Mouse (Mus musculus) spleen, postnatal 14 days (tissue): ENCODE measurements around the gene Suclg1.

Source experiments
- DNase-seq, 2 experiments: peaks; one replicate each; pipeline ENCODE4 v3.0.0; 2021 to 2022; ENCODE audit warnings: low spot score in 2 of 2

Suclg1 gene

GRCm38 (mm10) chr6:73248237-73249048 lies at the start of gene Suclg1:
Suclg1 (plus strand) TSS chr6:73248382.
- DNase-seq, result peak; percentile 58 to 69

GRCm38 (mm10) chr6:73203724-73204123 lies 44.5 kb upstream of the Suclg1 start:
- DNase-seq, result no peak

- DNase-seq, result no peak
These were observed 43.2 kb upstream of the Suclg1 start for GRCm38 (mm10) chr6:73204937-73205336.

- DNase-seq, result no peak
These were observed 38.6 kb upstream of the Suclg1 start for GRCm38 (mm10) chr6:73209598-73209997.

GRCm38 (mm10) chr6:73210445-73210972 lies 37.7 kb upstream of the Suclg1 start:
- no peak for DNase-seq

- DNase-seq, result no peak
These were observed 37.1 kb upstream of the Suclg1 start for GRCm38 (mm10) chr6:73211036-73211435.

- no peak for DNase-seq
These were observed 36.6 kb upstream of the Suclg1 start for GRCm38 (mm10) chr6:73211602-73212001.

- DNase-seq, result peak; percentile 27 to 47
These were observed 26.8 kb upstream of the Suclg1 start, which contains the start of gene Dnah6 for GRCm38 (mm10) chr6:73221189-73221957. Dnah6 (minus strand) TSS chr6:73221651.

GRCm38 (mm10) chr6:73221958-73222735 lies 26.0 kb upstream of the Suclg1 start:
- DNase-seq, result no peak

GRCm38 (mm10) chr6:73222841-73223526 lies 25.2 kb upstream of the Suclg1 start:
- DNase-seq, result no peak

- DNase-seq, result no peak
These were observed 20.6 kb upstream of the Suclg1 start for GRCm38 (mm10) chr6:73227376-73228158.

- DNase-seq, result no peak
These were observed 19.8 kb upstream of the Suclg1 start for GRCm38 (mm10) chr6:73228408-73228807.

GRCm38 (mm10) chr6:73228881-73229280 lies 19.3 kb upstream of the Suclg1 start:
- DNase-seq, result no peak

GRCm38 (mm10) chr6:73232152-73232584 lies 16.0 kb upstream of the Suclg1 start:
- no peak for DNase-seq

- no peak for DNase-seq
These were observed 14.9 kb upstream of the Suclg1 start for GRCm38 (mm10) chr6:73233202-73233726.

- no peak for DNase-seq
These were observed 13.8 kb upstream of the Suclg1 start for GRCm38 (mm10) chr6:73234302-73234900.

- DNase-seq, result no peak
These were observed 12.5 kb upstream of the Suclg1 start for GRCm38 (mm10) chr6:73235650-73236049.

GRCm38 (mm10) chr6:73246821-73247220 lies 1.4 kb upstream of the Suclg1 start:
- DNase-seq, result no peak

- DNase-seq, result peak in 1 of 2 experiments; percentile 35
These were observed 730 bp upstream of the Suclg1 start for GRCm38 (mm10) chr6:73247452-73247851.

GRCm38 (mm10) chr6:73249049-73249422 lies 854 bp downstream of the Suclg1 start:
- no peak for DNase-seq
